Mouse (Mus musculus) megakaryocyte, adult 5-6 weeks (primary cell): ENCODE results near the gene Rpl27a. TPM values are rescaled to one million over a fixed set of nuclear protein-coding genes. Genes with fewer than 3 reads are reported as not detected.

ENCODE experiments used
- ATAC-seq: 2 replicates; pipeline ENCODE4 v1.8.0; 2016; ENCODE audit warnings: mild to moderate bottlenecking, inconsistent platforms; ENCODE audit not compliant: poor library complexity, severe bottlenecking
- total RNA-seq, 2 experiments: library from RNA; stranded (forward) in 1 of 2; stranded (reverse) in 1 of 2; fragments of 153-499, 151-499 nt in 1 of 2; fragments of 221-1000, 200-1000 nt in 1 of 2; gene quantifications; 2 replicates each; pipeline versions ENCODE4 v1.2.3 to v1.2.4; 2015 to 2017

The Rpl27a gene
- total RNA-seq, 2 experiments from 2014 or later: 370 to 612 TPM

DNA sequence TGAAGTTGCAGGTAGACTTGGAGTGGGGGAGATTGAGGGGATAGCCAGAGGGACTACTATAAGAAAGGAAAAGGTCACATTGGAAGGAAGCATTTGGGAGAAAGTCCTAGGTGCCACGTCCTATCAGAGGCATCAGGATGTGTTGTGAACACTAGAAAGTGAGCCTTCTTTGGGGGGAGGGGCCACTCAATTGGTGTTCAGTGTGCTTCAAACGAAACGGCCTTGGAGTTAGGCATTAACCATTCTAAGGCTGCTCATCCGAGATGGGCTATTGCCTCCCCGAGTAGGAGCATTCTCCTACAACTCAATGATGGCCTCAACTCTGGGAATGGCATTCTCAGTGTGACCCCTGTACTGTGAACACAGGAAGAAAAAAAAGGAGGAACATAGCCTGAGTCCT lies 43.7 kb downstream of the Rpl27a start:
- ATAC-seq: no peak

DNA sequence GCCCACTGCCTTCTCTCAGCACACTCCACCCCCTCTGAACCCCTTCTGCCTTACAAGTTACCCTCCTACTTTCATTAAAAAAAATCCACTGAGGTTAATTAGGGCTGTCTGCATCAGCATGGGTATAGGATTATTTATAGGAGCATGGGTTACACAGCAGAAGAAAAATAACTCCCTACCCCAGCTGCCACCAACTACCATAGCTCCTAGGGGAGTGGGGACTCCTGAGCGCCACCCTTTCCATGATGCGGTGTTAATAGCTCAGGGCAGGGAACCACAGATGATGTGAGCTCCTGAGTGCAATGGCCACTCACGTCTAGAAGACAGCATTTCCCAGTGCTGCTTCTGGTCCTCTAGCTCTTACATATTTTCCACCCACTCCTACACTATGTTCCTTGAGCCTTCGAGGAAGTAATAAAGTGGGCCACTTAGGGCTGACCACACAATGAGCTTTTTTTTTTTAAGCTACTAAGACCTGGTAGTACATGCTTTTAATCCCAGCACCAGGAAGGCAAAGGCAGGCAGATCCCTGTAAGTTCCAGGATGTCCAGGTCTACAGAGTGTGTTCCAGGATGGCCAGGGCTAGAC lies 44.9 kb downstream of the Rpl27a start:
- no peak for ATAC-seq

DNA sequence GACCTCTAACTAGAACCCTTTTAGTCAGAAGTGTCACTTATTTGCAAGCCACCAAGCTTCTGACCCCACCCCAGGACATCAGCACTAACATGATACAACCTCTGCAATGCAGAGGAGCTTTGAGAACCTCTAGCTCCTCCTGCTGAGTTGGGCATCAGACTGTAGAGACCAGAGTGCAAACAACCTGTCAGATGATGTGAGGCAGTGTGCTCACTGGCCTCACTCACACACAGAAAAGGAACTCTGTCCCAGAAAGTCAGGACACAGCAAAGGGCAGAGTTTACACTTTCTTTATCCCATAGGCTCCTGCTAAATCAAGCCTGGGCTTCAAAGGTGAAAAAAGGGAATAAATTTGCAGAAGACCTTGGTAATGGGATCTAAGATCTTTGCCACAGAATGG lies 47.4 kb downstream of the Rpl27a start:
- no peak for ATAC-seq

DNA sequence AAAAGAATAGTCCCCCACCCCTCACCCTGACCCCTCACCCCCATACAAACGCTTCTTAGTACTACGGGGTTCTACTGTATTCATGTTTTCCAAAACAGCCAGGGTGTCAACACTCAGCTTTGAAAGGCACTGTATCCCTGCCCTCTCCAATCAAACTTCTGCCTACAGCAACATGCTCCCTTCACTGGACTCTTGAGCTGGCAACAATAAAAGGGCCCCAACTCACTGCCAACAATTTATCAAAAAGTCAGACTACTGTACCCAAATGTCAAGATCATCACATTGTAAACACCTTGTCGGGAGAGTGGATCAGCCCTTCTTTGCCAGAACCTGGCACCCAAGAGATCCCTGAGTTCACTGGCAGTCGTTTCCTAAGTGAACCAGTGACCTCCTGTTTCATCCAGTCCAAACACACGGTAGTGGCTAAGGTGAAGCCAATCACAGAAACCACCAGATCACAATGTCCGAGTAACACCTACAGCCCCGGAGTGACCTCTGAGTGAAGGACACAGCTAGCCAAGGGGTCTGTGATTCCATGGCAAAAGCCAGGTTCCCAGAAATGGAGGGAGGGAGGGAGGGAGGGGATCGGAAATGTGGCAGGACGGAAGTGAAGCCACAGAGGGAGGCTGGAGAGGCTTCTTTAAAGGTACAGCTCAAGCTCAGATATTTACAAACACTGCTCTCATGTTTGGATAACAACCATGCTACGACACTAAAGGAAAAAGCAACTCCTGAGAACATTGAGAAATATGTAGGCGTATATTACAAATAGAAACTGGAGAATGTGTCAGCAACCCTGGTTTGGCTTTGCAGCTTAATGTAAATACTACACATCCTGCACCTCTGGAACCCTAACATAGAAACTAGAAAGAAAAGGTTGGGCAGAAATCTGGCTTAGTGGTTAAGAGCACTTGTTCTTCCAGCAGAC lies 48.2 kb downstream of the Rpl27a start:
- no peak for ATAC-seq

DNA sequence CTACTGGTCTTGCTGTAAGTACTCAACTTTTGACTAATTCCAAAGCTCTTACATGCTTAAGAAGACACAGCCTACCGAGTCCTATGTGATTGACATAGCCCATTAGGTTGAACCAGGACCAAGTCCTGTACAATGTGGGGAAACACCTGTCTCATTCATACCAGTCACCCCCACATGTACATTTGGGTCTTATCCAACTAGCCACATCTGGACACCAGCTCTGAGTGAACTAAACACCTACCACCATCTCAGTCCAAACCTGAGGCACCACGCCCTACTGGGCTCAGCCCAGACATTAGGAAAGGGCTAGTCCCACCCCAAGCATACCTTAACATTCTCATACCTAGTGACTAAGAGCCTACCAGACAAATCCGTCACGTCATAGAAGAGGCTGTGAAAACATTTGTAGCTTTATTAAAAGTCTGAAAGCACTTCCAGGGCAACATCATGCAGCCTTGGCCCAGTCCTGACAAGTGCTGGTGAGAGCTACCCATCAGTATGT lies 49.5 kb downstream of the Rpl27a start:
- no peak for ATAC-seq

Other genes starting within 250 kb of the Rpl27a start
- not detected in 2 replicates for gene Stk33, start 80.1 kb upstream of the Rpl27a start, total RNA-seq (2015)
- gene Stk33, start 80.1 kb upstream of the Rpl27a start, total RNA-seq (2017): not detected in 2 replicates
- gene Trim66, start 11.0 kb upstream of the Rpl27a start, total RNA-seq (2015): 0.11 TPM in 1 of 2 replicates, not detected in the other
- gene Trim66, start 11.0 kb upstream of the Rpl27a start, total RNA-seq (2017): 0.08 TPM in 1 of 2 replicates, not detected in the other
- 0.69 and 2.0 TPM in 2 replicates for gene St5, start 184.5 kb downstream of the Rpl27a start, total RNA-seq (2015)
- gene St5, start 184.5 kb downstream of the Rpl27a start, total RNA-seq (2017): 0.73 and 1.3 TPM in 2 replicates
- gene Akip1, start 184.5 kb downstream of the Rpl27a start, total RNA-seq (2015): 28.4 and 37.0 TPM in 2 replicates
- 13.5 and 18.0 TPM in 2 replicates for gene Akip1, start 184.5 kb downstream of the Rpl27a start, total RNA-seq (2017)
- gene BC051019, start 204.7 kb downstream of the Rpl27a start, total RNA-seq (2015): not detected in 2 replicates
- gene BC051019, start 204.7 kb downstream of the Rpl27a start, total RNA-seq (2017): not detected in 2 replicates
- gene Ascl3, start 212.6 kb downstream of the Rpl27a start, total RNA-seq (2015): not detected in 2 replicates
- 0.95 TPM in 1 of 2 replicates, not detected in the other for gene Ascl3, start 212.6 kb downstream of the Rpl27a start, total RNA-seq (2017)
- gene Tmem9b, start 233.7 kb downstream of the Rpl27a start, total RNA-seq (2015): 84.3 and 92.5 TPM in 2 replicates
- gene Tmem9b, start 233.7 kb downstream of the Rpl27a start, total RNA-seq (2017): 43.8 and 48.8 TPM in 2 replicates